Mouse (Mus musculus) cerebral cortex, adult 2 months (tissue): ENCODE results near the gene Taf1b.

Source experiments
- WGBS: fragments of 180-500 bp; shearing (Covaris S2); methylation state at CpG from one replicate; pipeline ENCODE4 v1.1.7; 2018; 5-methylcytosine and 5-hydroxymethylcytosine counted together

Taf1b gene

GRCm38 (mm10) chr12:24498150-24498840 lies at the start of gene Taf1b:
TSS of gene Taf1b (plus strand) at chr12:24498359.
- WGBS: 8% methylated on average over 31 of the region's 31 CpGs

DNA sequence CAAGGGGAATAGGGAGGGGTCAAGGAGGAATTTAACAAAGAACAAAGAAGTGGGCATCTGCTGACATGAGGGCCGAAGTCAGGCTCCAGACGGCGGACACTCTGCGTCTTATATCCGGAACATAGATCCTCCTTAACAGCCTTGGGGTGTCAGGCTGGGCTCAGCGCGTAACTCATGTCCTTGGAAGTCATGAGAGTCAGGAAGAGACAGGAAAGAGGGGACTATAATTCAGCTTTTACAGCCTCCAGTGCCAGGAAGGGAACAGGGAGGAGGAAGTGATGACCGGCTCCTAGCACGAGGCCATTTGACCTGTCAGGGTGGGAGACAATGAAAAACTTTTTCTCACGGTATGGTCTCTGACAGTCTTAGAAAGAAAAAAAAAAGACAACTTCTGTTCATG lies 37.8 kb upstream of the Taf1b start:
- 86% methylated on average over 10 of the region's 10 CpGs for WGBS

GRCm38 (mm10) chr12:24462121-24462520 lies 36.0 kb upstream of the Taf1b start:
- WGBS: 35% methylated on average over 4 of the region's 4 CpGs

- WGBS: 85% methylated on average over 6 of the region's 6 CpGs
Observed at GRCm38 (mm10) chr12:24463490-24463889, 34.7 kb upstream of the Taf1b start.

DNA sequence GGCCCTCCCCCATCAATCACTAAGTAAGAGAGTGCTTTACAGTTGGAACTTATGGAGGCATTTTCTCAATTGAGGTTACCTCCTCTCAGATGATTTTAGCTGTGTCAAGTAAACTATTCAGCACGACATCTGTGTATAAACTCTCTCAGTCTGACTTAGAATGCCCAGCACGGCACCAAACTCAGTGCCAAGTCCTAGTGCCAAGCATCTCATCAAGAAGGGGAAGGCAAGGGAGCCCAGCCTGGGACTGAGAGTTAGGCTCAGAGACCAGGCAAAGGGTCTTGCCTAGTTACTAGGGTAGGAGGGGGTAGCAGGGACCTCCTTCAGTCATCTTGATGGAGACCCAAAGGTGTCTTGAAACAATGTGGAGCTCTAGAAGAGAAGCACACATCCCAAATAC lies 29.2 kb upstream of the Taf1b start:
- WGBS: 40% methylated on average over 2 of the region's 2 CpGs

DNA sequence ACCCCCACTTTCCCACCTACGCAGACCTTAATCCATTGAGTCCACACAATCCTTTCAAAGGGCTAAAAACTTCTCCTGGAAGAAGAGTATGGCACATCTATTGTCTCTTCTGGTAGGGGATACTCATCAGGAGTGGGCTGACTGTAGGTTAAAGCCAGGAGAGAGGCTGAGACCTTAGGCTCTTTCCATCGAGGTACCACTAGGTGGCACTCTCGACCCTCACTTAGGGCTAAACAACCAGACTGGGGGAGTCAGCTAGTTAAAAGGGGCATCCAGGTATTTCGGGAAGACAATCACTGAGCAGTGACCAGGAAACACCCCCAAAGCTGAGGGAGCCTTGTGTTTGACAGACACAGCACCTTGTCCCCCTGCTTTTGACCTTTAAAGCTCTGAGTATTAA lies 27.2 kb upstream of the Taf1b start:
- 25% methylated on average over 4 of the region's 4 CpGs for WGBS

- WGBS: 78% methylated on average over 3 of the region's 3 CpGs
Observed at GRCm38 (mm10) chr12:24473221-24473620, 24.9 kb upstream of the Taf1b start.

- 89% methylated on average over 4 of the region's 4 CpGs for WGBS
Observed at GRCm38 (mm10) chr12:24484930-24485329, 13.2 kb upstream of the Taf1b start.

- 92% methylated on average over 1 of the region's 1 CpGs for WGBS
Observed at GRCm38 (mm10) chr12:24486882-24487281, 11.3 kb upstream of the Taf1b start.

DNA sequence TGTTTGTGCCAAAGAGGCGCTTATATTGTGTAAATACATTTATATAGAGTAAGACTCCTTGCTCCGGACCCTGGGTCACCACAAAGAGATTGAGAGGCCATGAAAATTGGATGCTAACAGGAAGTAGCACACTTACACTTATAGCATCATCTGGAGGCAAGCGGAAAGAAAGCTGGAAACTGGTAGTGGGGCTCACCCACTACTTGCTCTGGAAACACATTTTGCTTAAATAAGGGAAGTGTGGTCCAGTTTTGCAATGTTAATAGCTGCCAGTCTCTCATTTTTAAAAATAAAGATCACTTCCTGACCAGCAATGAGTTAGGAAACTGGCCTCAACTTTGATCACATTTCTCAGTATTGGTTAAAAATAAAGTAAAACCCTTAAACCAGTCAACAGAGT lies 5.7 kb upstream of the Taf1b start:
- WGBS: 86% methylated on average over 3 of the region's 3 CpGs

DNA sequence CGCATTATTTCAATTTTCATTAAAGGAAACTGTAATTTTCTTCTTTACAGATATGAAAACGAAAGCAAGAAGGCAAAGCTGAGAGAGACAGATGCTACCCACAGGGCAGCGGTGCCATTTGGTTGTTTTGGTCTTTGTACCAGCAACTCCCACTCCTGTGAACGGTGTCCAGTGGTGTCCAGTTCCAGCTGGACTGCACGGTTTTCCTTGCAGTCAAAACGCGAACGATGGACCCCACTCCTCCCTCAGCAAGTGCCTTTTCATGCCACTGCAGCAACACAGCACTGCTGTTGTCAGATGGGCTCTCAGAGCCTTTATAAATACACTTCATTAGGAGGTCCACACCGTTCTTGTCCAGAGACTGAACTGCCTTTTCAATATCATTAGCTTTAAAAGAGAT lies 5.1 kb upstream of the Taf1b start:
- WGBS: 59% methylated on average over 9 of the region's 9 CpGs

DNA sequence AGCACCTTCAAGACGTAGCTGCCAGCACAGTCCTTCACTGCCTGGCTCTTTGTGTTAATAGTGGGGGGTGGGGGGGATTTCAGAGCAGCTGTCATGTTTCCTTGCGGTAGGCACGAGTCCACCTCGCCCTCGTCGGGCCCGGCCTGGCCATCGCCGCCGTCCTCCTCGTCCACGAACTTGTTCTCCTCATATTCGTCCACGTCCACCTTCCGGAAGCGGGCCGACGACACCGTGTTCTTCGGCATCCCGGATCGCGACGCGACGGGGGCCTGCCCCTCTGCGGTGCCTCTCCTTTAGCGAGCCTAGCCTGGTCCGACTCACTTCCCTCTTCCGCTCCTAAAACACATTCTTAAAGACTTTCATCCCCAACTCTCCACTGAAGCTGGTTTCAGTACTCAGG lies 4.7 kb upstream of the Taf1b start:
- 66% methylated on average over 30 of the region's 30 CpGs for WGBS

DNA sequence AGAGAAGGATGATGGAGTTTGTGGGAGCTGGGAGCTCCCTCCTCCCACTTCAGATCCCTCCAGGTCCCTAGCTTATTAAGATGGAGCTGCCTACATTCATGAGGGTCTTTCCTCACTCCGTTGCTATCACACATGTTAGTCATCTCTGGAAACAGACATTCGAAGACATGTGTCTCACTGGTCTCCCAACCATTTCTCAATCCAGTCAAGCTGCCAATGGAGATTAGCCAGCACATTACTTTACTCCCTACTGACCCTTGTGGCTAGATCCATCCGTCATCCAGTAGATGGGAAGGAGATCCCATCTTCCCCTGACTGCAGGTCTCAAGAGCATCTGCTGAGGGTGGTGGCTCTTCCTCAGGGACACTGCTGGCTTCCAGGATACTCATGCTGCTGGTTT lies 3.4 kb upstream of the Taf1b start:
- WGBS: 81% methylated on average over 3 of the region's 3 CpGs

- WGBS: under 1% methylated on average over 9 of the region's 9 CpGs
Observed at GRCm38 (mm10) chr12:24498841-24499485, 804 bp downstream of the Taf1b start.

DNA sequence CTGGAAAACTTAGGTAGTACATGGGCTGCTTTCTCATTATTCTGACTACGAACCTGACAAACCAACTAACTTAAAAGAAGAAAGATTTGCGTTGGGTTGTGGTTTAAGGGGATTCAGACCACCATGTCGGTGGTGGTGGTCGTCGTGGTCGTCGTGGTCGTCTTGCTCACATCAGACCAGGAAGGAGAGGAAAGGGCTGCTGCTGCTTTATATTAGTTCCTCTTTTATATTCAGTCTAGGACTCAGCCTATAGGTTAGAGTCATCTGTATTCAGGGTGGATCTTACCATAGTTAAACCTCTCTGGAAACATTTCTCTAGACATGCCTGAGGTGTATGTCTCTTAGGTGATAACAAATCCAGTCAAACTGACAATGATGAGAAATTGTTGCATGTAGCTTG lies 19.0 kb downstream of the Taf1b start:
- WGBS: 91% methylated on average over 8 of the region's 8 CpGs

- 26% methylated on average over 3 of the region's 3 CpGs for WGBS
Observed at GRCm38 (mm10) chr12:24521076-24521475, 22.9 kb downstream of the Taf1b start.

DNA sequence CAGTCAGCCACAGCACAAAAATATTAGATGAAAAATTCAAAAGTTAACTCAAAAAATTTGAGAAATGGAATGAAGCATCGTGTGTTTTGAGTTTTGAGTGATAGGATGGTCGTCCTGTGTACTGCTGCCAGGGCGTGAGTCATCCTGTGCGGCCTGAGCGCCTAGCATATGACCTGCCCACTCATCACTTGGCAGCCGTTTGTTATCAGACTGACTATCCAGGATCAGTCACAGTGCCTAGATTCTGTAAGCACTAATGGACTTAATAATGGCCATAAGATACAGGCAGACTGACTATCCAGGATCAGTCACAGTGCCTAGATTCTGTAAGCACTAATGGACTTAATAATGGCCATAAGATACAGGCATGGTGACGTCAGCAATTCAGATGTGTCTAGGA lies 26.9 kb downstream of the Taf1b start:
- 74% methylated on average over 7 of the region's 7 CpGs for WGBS

DNA sequence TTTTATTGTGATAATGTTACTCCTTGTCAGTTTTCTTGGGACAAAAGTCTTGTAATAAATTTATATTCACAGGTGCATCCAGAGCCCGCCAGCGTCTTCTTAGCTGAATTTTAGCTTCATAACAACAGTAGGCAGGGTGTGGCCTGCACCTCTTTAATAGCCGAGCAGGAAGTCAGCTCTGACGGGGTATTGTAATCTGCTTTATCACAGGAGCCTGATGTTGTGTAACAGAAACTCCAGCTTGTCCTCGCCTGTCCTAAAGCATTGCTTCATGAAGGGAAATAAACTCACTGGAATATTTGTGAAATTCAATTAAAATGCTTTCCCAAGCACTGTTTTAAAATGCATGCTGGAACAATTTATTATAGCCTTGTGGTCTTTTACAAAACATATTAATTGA lies 38.2 kb downstream of the Taf1b start:
- 50% methylated on average over 5 of the region's 5 CpGs for WGBS

DNA sequence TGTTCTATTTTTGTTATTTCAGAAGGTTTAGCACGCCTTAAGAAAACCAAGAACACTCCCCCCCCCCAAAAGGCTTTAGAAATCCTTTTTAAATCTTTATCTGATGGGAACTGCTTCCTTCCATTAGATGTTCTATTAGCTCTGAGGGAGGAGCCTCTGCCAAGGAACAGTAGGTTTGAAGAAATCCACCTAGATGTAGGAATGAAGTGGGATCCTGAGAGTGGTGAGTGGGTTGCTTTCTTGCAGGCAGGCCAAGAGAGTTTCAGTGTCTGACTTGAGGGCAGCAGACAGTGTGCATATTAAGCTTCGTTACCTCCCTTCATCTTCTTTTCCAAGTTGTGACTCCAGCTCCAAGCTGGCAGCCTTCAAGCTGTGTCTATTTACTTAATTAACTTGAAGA lies 39.0 kb downstream of the Taf1b start:
- WGBS: 28% methylated on average over 2 of the region's 2 CpGs

DNA sequence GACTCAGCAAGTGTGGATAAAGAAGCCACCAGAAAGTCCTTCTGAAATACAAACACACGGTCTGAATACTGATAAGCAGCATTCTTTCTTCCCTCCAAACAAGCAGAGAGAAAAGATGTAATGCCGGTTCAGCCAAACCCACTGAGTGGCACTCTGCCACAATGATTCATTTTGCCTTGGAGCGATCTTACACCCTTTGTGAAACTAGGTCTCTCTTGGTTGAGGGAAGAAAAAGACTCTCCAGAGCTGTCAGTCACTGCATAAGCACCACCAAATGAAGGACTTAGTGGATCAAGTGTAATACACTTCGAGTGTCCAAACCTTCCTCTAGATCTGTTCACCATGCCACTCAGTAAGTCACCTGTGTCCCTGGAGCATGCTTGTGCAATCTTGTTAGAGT lies 39.8 kb downstream of the Taf1b start:
- WGBS: 29% methylated on average over 4 of the region's 4 CpGs

DNA sequence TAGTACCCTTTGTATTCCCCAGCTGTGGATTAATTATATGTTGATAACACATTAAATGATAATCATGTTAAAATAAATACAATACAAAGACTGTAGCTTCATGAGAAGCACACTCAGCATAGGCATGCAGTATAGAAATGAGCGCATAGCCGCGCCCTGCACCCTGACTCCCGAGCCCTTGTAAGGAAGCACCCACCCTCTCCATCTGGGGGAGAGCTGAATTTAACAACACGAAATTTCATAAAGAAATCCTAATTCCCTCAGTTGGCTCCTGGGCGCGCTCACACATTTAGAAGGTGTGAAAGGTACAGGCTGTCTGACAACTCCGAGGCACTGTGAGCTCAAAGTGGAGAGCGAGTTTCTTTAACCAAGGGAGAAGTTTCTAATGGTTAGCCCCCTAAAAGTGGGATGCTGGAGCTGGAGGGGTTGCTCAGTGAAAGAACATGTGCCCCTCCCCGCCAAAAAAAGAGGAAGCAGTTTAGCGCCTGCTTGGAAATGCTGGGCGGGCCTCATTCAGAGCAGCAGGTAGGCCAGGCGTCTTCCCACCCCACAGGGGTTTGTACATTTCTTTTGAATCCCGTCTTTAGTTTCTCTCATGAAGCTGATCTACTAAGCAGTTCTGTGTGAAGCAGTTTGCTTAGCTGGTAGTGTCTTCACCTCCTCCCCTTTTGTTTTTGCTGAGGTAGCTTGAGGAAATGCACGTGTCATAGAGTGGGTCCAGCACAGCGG lies 43.4 kb downstream of the Taf1b start:
- WGBS: 59% methylated on average over 16 of the region's 16 CpGs

GRCm38 (mm10) chr12:24547686-24548085 lies 49.5 kb downstream of the Taf1b start:
- WGBS: 61% methylated on average over 8 of the region's 8 CpGs

DNA sequence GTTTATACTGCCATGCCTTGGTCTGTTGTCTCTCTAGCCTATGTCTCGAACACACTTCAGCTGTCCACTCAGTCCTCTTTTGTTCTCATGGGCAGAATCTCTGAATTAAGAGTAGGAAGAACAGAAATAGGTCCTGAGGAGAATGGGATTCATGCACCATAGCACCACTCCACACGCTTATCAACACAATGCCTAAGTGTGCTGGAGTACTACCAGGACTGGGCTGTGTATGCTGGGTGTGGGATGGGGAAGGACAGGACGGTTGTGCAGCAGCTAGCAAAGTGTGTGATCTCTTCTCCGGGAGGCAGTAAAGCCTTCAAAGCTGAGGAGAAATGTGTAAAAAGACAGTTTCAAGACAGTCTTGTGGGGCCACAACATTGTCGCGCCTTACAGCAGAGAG lies 50.7 kb downstream of the Taf1b start:
- WGBS: 89% methylated on average over 6 of the region's 6 CpGs
